Mouse (Mus musculus): ENCODE results near the gene Ltn1. TPM values are rescaled to one million over a fixed set of nuclear protein-coding genes. Genes with fewer than 3 reads are reported as not detected.

Ltn1 gene
- polyA plus RNA-seq, 1 experiment: 34.4 TPM

GRCm38 (mm10) chr16:87420662-87421061 is 11.8 kb downstream of the Ltn1 start:
- Histone ChIP-seq H3K27ac (ENCODE audit: insufficient read depth, low read length) (no peak overlapping the region), H3K4me3 (ENCODE audit: insufficient read depth, low read length) (no peak overlapping the region)
- TF ChIP-seq CTCF (IDR thresholded peaks at IDR 0.05; ENCODE audit: borderline replicate concordance, insufficient read depth, low read length) (no peak), POLR2A (IDR thresholded peaks at IDR 0.05; ENCODE audit: low read depth, low read length) (no peak)

GRCm38 (mm10) chr16:87405001-87405400 is 27.4 kb downstream of the Ltn1 start:
- H3K4me3 ChIP-seq (ENCODE audit: insufficient read depth, low read length): no peak overlapping the region
- TF ChIP-seq CTCF (IDR thresholded peaks at IDR 0.05; ENCODE audit: borderline replicate concordance, insufficient read depth, low read length) (no peak), POLR2A (IDR thresholded peaks at IDR 0.05; ENCODE audit: low read depth, low read length) (no peak)
- H3K4me1 ChIP-seq (ENCODE audit: control insufficient read depth, insufficient read depth, low read length): no peaks in the 10 kb centered on the region
- H3K27ac ChIP-seq (ENCODE audit: insufficient read depth, low read length): no peak overlapping the region

More at GRCm38 (mm10) chr16:87420662-87421061, 11.8 kb downstream of the Ltn1 start:
- H3K4me1 ChIP-seq (ENCODE audit: control insufficient read depth, insufficient read depth, low read length): no peaks in the 10 kb centered on the region

GRCm38 (mm10) chr16:87393813-87394548 is 38.4 kb downstream of the Ltn1 start:
- TF ChIP-seq POLR2A (IDR thresholded peaks at IDR 0.05; ENCODE audit: low read depth, low read length) (no peak), CTCF (IDR thresholded peaks at IDR 0.05; ENCODE audit: borderline replicate concordance, insufficient read depth, low read length) (peak; percentile 39; the same call in 1 of the 2 replicates)
- peaks cover 4% of the 10 kb centered on the region; the same call in 1 of the 2 replicates for H3K4me1 ChIP-seq (ENCODE audit: control insufficient read depth, insufficient read depth, low read length)
- no peak overlapping the region for H3K4me3 ChIP-seq (ENCODE audit: insufficient read depth, low read length)
- no peak overlapping the region for H3K27ac ChIP-seq (ENCODE audit: insufficient read depth, low read length)

GRCm38 (mm10) chr16:87387444-87387977 is 44.9 kb downstream of the Ltn1 start:
- Histone ChIP-seq H3K4me3 (ENCODE audit: insufficient read depth, low read length) (no peak overlapping the region), H3K4me1 (ENCODE audit: control insufficient read depth, insufficient read depth, low read length) (peaks cover 17% of the 10 kb centered on the region), H3K27ac (ENCODE audit: insufficient read depth, low read length) (no peak overlapping the region)
- TF ChIP-seq POLR2A (IDR thresholded peaks at IDR 0.05; ENCODE audit: low read depth, low read length) (no peak), CTCF (IDR thresholded peaks at IDR 0.05; ENCODE audit: borderline replicate concordance, insufficient read depth, low read length) (no peak)

GRCm38 (mm10) chr16:87384366-87384765 is 48.0 kb downstream of the Ltn1 start:
- TF ChIP-seq POLR2A (IDR thresholded peaks at IDR 0.05; ENCODE audit: low read depth, low read length): no peak
- no peak for TF ChIP-seq CTCF (IDR thresholded peaks at IDR 0.05; ENCODE audit: borderline replicate concordance, insufficient read depth, low read length)
- Histone ChIP-seq H3K27ac (ENCODE audit: insufficient read depth, low read length) (no peak overlapping the region), H3K4me3 (ENCODE audit: insufficient read depth, low read length) (no peak overlapping the region), H3K4me1 (ENCODE audit: control insufficient read depth, insufficient read depth, low read length) (peaks cover 18% of the 10 kb centered on the region)

GRCm38 (mm10) chr16:87382996-87383395 is 49.4 kb downstream of the Ltn1 start:
- peaks cover 16% of the 10 kb centered on the region for H3K4me1 ChIP-seq (ENCODE audit: control insufficient read depth, insufficient read depth, low read length)
- H3K4me3 ChIP-seq (ENCODE audit: insufficient read depth, low read length): no peak overlapping the region
- no peak for TF ChIP-seq POLR2A (IDR thresholded peaks at IDR 0.05; ENCODE audit: low read depth, low read length)
- no peak for TF ChIP-seq CTCF (IDR thresholded peaks at IDR 0.05; ENCODE audit: borderline replicate concordance, insufficient read depth, low read length)
- peak overlapping the region; percentile 96 for H3K27ac ChIP-seq (ENCODE audit: insufficient read depth, low read length)

- Histone ChIP-seq H3K27ac (ENCODE audit: insufficient read depth, low read length) (no peak overlapping the region), H3K4me3 (ENCODE audit: insufficient read depth, low read length) (no peak overlapping the region), H3K4me1 (ENCODE audit: control insufficient read depth, insufficient read depth, low read length) (no peaks in the 10 kb centered on the region; the same call in 1 of the 2 replicates)
- TF ChIP-seq POLR2A (IDR thresholded peaks at IDR 0.05; ENCODE audit: low read depth, low read length): no peak
- TF ChIP-seq CTCF (IDR thresholded peaks at IDR 0.05; ENCODE audit: borderline replicate concordance, insufficient read depth, low read length): no peak
Observed at GRCm38 (mm10) chr16:87366445-87366844, 66.0 kb downstream of the Ltn1 start.

- H3K4me1 ChIP-seq (ENCODE audit: control insufficient read depth, insufficient read depth, low read length): no peaks in the 10 kb centered on the region; the same call in 1 of the 2 replicates
- no peak overlapping the region for H3K27ac ChIP-seq (ENCODE audit: insufficient read depth, low read length)
- no peak for TF ChIP-seq CTCF (IDR thresholded peaks at IDR 0.05; ENCODE audit: borderline replicate concordance, insufficient read depth, low read length)
- TF ChIP-seq POLR2A (IDR thresholded peaks at IDR 0.05; ENCODE audit: low read depth, low read length): no peak
- H3K4me3 ChIP-seq (ENCODE audit: insufficient read depth, low read length): no peak overlapping the region
Observed at GRCm38 (mm10) chr16:87366035-87366434, 66.4 kb downstream of the Ltn1 start.

- TF ChIP-seq CTCF (IDR thresholded peaks at IDR 0.05; ENCODE audit: borderline replicate concordance, insufficient read depth, low read length) (no peak), POLR2A (IDR thresholded peaks at IDR 0.05; ENCODE audit: low read depth, low read length) (no peak)
Observed at GRCm38 (mm10) chr16:87364231-87364630, 68.2 kb downstream of the Ltn1 start.

GRCm38 (mm10) chr16:87360096-87360495 is 72.3 kb downstream of the Ltn1 start:
- Histone ChIP-seq H3K4me1 (ENCODE audit: control insufficient read depth, insufficient read depth, low read length) (no peaks in the 10 kb centered on the region; the same call in 1 of the 2 replicates), H3K27ac (ENCODE audit: insufficient read depth, low read length) (no peak overlapping the region), H3K4me3 (ENCODE audit: insufficient read depth, low read length) (no peak overlapping the region)
- TF ChIP-seq CTCF (IDR thresholded peaks at IDR 0.05; ENCODE audit: borderline replicate concordance, insufficient read depth, low read length) (no peak), POLR2A (IDR thresholded peaks at IDR 0.05; ENCODE audit: low read depth, low read length) (no peak)

More at GRCm38 (mm10) chr16:87364231-87364630, 68.2 kb downstream of the Ltn1 start:
- Histone ChIP-seq H3K27ac (ENCODE audit: insufficient read depth, low read length) (no peak overlapping the region), H3K4me1 (ENCODE audit: control insufficient read depth, insufficient read depth, low read length) (no peaks in the 10 kb centered on the region; the same call in 1 of the 2 replicates), H3K4me3 (ENCODE audit: insufficient read depth, low read length) (no peak overlapping the region)
